Mouse (Mus musculus) kidney, postnatal 10 days (tissue): ENCODE data around the gene Higd1b.

Experiments
- DNase-seq: peaks from one replicate; pipeline ENCODE4 v3.0.0; 2021; ENCODE audit warnings: mixed read lengths

Gene Higd1b

GRCm38 (mm10) chr11:102838616-102839150 lies 3.0 kb downstream of the Higd1b start:
- DNase-seq: no peak

- no peak for DNase-seq
These were observed 10.3 kb downstream of the Higd1b start for GRCm38 (mm10) chr11:102845926-102846325.

GRCm38 (mm10) chr11:102851883-102852282 lies 16.2 kb downstream of the Higd1b start:
- peak; percentile 87 for DNase-seq

- DNase-seq: no peak
These were observed 18.1 kb downstream of the Higd1b start for GRCm38 (mm10) chr11:102853760-102854159.

GRCm38 (mm10) chr11:102855941-102856340 lies 20.3 kb downstream of the Higd1b start:
- no peak for DNase-seq

- DNase-seq: no peak
These were observed 23.3 kb downstream of the Higd1b start for GRCm38 (mm10) chr11:102858951-102859350.

GRCm38 (mm10) chr11:102859933-102860332 lies 24.3 kb downstream of the Higd1b start:
- no peak for DNase-seq

GRCm38 (mm10) chr11:102864272-102864671 lies 28.6 kb downstream of the Higd1b start:
- DNase-seq: peak; percentile 89

GRCm38 (mm10) chr11:102874801-102875334 lies 39.2 kb downstream of the Higd1b start:
- no peak for DNase-seq

- no peak for DNase-seq
These were observed 43.9 kb downstream of the Higd1b start for GRCm38 (mm10) chr11:102879558-102879957.

GRCm38 (mm10) chr11:102880585-102881313 lies 45.1 kb downstream of the Higd1b start, which contains the start of the genes Eftud2 and Ccdc103:
Gene Eftud2, minus strand, starts transcription at chr11:102880985.
Gene Ccdc103, plus strand, starts transcription at chr11:102881204.
- peak; percentile 94 for DNase-seq

- DNase-seq: no peak
These were observed 45.9 kb downstream of the Higd1b start for GRCm38 (mm10) chr11:102881314-102882198.

- no peak for DNase-seq
These were observed 49.1 kb downstream of the Higd1b start, which contains the start of gene Fam187a for GRCm38 (mm10) chr11:102884616-102885219. Gene Fam187a, plus strand, starts transcription at chr11:102885169.

- DNase-seq: no peak
These were observed 51.8 kb downstream of the Higd1b start for GRCm38 (mm10) chr11:102887433-102887832.
